Mouse (Mus musculus) limb, embryonic 15.5 days (tissue): Measurements from ENCODE around the gene Safb. TPM values are rescaled to one million over a fixed set of nuclear protein-coding genes. Genes with fewer than 3 reads are reported as not detected.

Source experiments
- ATAC-seq: fragments of 200-750 bp; cut with Nextera tagmentation; 2 replicates; pipeline ENCODE4 v1.8.0; 2017; ENCODE audit warnings: low read depth, moderate TSS enrichment; ENCODE audit not compliant: insufficient number of reproducible peaks, low FRiP score, low TSS enrichment
- H3K27ac ChIP-seq: fragments of 300-500 bp; sonication (generic); 2 replicates; pipeline ENCODE4 v1.5.1; 2015; ENCODE audit warnings: moderate library complexity, mild to moderate bottlenecking, inconsistent platforms
- H3K27me3 ChIP-seq: fragments of 300-500 bp; sonication (generic); 2 replicates; pipeline ENCODE4 v1.6.1; 2015; ENCODE audit warnings: inconsistent platforms
- H3K36me3 ChIP-seq: fragments of 300-500 bp; sonication (generic); 2 replicates; pipeline ENCODE4 v1.6.1; 2015; ENCODE audit warnings: inconsistent platforms
- H3K4me1 ChIP-seq: fragments of 300-500 bp; sonication (generic); 2 replicates; pipeline ENCODE4 v1.6.1; 2015; ENCODE audit warnings: inconsistent platforms
- H3K4me2 ChIP-seq: fragments of 300-500 bp; sonication (generic); 2 replicates; pipeline ENCODE4 v1.6.1; 2015; ENCODE audit warnings: mild to moderate bottlenecking, inconsistent platforms
- H3K4me3 ChIP-seq: fragments of 300-500 bp; sonication (generic); 2 replicates; pipeline ENCODE4 v1.5.1; 2015; ENCODE audit warnings: mild to moderate bottlenecking, inconsistent platforms
- H3K9ac ChIP-seq: fragments of 300-500 bp; sonication (generic); 2 replicates; pipeline ENCODE4 v1.6.1; 2015; ENCODE audit warnings: inconsistent platforms
- H3K9me3 ChIP-seq: fragments of 300-500 bp; sonication (generic); 2 replicates; pipeline ENCODE4 v1.6.1; 2016; ENCODE audit warnings: inconsistent platforms
- WGBS: fragments of 180-500 bp; shearing (Covaris S2); methylation state at CpG from one replicate; pipeline ENCODE4 v1.1.7; 2015; 5-methylcytosine and 5-hydroxymethylcytosine counted together
- polyA plus RNA-seq: library from polyadenylated mRNA; unstranded; fragments of >200 nt; fragmentation: Nextera tagmentation; extraction: Ambion mirVana; gene quantifications from 2 replicates; pipeline ENCODE4 v1.2.1, GENCODE M21; 2015

Gene Safb
- polyA plus RNA-seq, 1 experiment from 2014 or later: 80.6 TPM

GRCm38 (mm10) chr17:56566918-56567317 is 17.7 kb upstream of the Safb start:
- Histone ChIP-seq H3K9ac (no peak overlapping the region), H3K27me3 (no peaks in the 10 kb centered on the region), H3K4me2 (no peak overlapping the region), H3K4me1 (no peaks in the 10 kb centered on the region), H3K27ac (no peak overlapping the region), H3K9me3 (no peaks in the 10 kb centered on the region), H3K4me3 (no peak overlapping the region), H3K36me3 (peaks cover 100% of the 10 kb centered on the region)
- 91% methylated on average over 5 of the region's 5 CpGs for WGBS
- no peak for ATAC-seq

GRCm38 (mm10) chr17:56567370-56567769 is 17.3 kb upstream of the Safb start:
- no peak overlapping the region for H3K9ac ChIP-seq
- no peak overlapping the region for H3K27ac ChIP-seq
- WGBS: 94% methylated on average over 4 of the region's 4 CpGs
- no peak overlapping the region for H3K4me2 ChIP-seq
- no peaks in the 10 kb centered on the region for H3K27me3 ChIP-seq
- ATAC-seq: no peak
- H3K9me3 ChIP-seq: no peaks in the 10 kb centered on the region
- no peak overlapping the region for H3K4me3 ChIP-seq
- no peaks in the 10 kb centered on the region for H3K4me1 ChIP-seq
- peaks cover 100% of the 10 kb centered on the region for H3K36me3 ChIP-seq

GRCm38 (mm10) chr17:56570287-56570686 is 14.3 kb upstream of the Safb start:
- Histone ChIP-seq H3K36me3 (peaks cover 98% of the 10 kb centered on the region), H3K4me3 (no peak overlapping the region), H3K4me2 (no peak overlapping the region), H3K9ac (no peak overlapping the region), H3K27me3 (no peaks in the 10 kb centered on the region), H3K4me1 (no peaks in the 10 kb centered on the region), H3K9me3 (no peaks in the 10 kb centered on the region), H3K27ac (no peak overlapping the region)
- ATAC-seq: no peak
- WGBS: 93% methylated on average over 4 of the region's 4 CpGs

GRCm38 (mm10) chr17:56572154-56572553 is 12.5 kb upstream of the Safb start:
- peaks cover 91% of the 10 kb centered on the region for H3K36me3 ChIP-seq
- H3K4me3 ChIP-seq: no peak overlapping the region
- no peaks in the 10 kb centered on the region for H3K27me3 ChIP-seq
- no peak for ATAC-seq
- no peaks in the 10 kb centered on the region for H3K4me1 ChIP-seq
- no peak overlapping the region for H3K27ac ChIP-seq
- WGBS: 50% methylated on average over 1 of the region's 1 CpGs
- H3K9me3 ChIP-seq: no peaks in the 10 kb centered on the region
- H3K4me2 ChIP-seq: no peak overlapping the region
- no peak overlapping the region for H3K9ac ChIP-seq

- H3K4me2 ChIP-seq: no peak overlapping the region
Measured at GRCm38 (mm10) chr17:56572939-56573338, 11.7 kb upstream of the Safb start.

GRCm38 (mm10) chr17:56583071-56583470 is 1.6 kb upstream of the Safb start:
- H3K27me3 ChIP-seq: no peaks in the 10 kb centered on the region
- peak overlapping the region; percentile 95 for H3K4me3 ChIP-seq
- peaks cover 48% of the 10 kb centered on the region for H3K4me1 ChIP-seq
- no peaks in the 10 kb centered on the region for H3K9me3 ChIP-seq
- peak overlapping the region; percentile 77 for H3K4me2 ChIP-seq
- 80% methylated on average over 1 of the region's 1 CpGs for WGBS
- H3K27ac ChIP-seq: no peak overlapping the region
- H3K36me3 ChIP-seq: peaks cover 57% of the 10 kb centered on the region
- H3K9ac ChIP-seq: peak overlapping the region; percentile 88
- ATAC-seq: no peak

More at GRCm38 (mm10) chr17:56572939-56573338, 11.7 kb upstream of the Safb start:
- Histone ChIP-seq H3K4me1 (no peaks in the 10 kb centered on the region), H3K9me3 (no peaks in the 10 kb centered on the region), H3K9ac (no peak overlapping the region), H3K27ac (no peak overlapping the region), H3K4me3 (no peak overlapping the region), H3K36me3 (peaks cover 91% of the 10 kb centered on the region), H3K27me3 (no peaks in the 10 kb centered on the region)
- WGBS: 93% methylated on average over 3 of the region's 3 CpGs
- ATAC-seq: no peak

- Histone ChIP-seq H3K4me2 (peak overlapping the region; percentile 77), H3K27me3 (no peaks in the 10 kb centered on the region), H3K9ac (peak overlapping the region; percentile 88), H3K36me3 (peaks cover 57% of the 10 kb centered on the region), H3K4me1 (peaks cover 48% of the 10 kb centered on the region), H3K9me3 (no peaks in the 10 kb centered on the region), H3K27ac (peak overlapping the region; percentile 96), H3K4me3 (peak overlapping the region; percentile 95)
- 2% methylated on average over 33 of the region's 33 CpGs for WGBS
- no peak for ATAC-seq
Measured at GRCm38 (mm10) chr17:56583611-56584256, 891 bp upstream of the Safb start.

- H3K4me1 ChIP-seq: peaks cover 48% of the 10 kb centered on the region
- no peaks in the 10 kb centered on the region for H3K9me3 ChIP-seq
- under 1% methylated on average over 61 of the region's 61 CpGs for WGBS
- 0 out of 2 replicates have a peak, but pooled peaks have one; percentile 11 for ATAC-seq
- peak overlapping the region; percentile 95 for H3K27ac ChIP-seq
- H3K36me3 ChIP-seq: peaks cover 66% of the 10 kb centered on the region
- H3K9ac ChIP-seq: peak overlapping the region; percentile 78
- H3K27me3 ChIP-seq: no peaks in the 10 kb centered on the region
- peak overlapping the region; percentile 63 for H3K4me2 ChIP-seq
- peak overlapping the region; percentile 95 for H3K4me3 ChIP-seq
Measured at GRCm38 (mm10) chr17:56585171-56585821, 671 bp downstream of the Safb start.

GRCm38 (mm10) chr17:56587773-56588172 is 3.1 kb downstream of the Safb start:
- ATAC-seq: no peak
- Histone ChIP-seq H3K4me1 (peaks cover 38% of the 10 kb centered on the region), H3K27ac (no peak overlapping the region), H3K4me3 (no peak overlapping the region), H3K4me2 (0 out of 2 replicates have a peak overlapping the region, but pooled peaks have one; percentile 5), H3K27me3 (no peaks in the 10 kb centered on the region), H3K9ac (no peak overlapping the region), H3K9me3 (no peaks in the 10 kb centered on the region), H3K36me3 (peaks cover 62% of the 10 kb centered on the region)
- 78% methylated on average over 1 of the region's 1 CpGs for WGBS

GRCm38 (mm10) chr17:56588921-56589320 is 4.3 kb downstream of the Safb start:
- H3K36me3 ChIP-seq: peaks cover 73% of the 10 kb centered on the region
- ATAC-seq: no peak
- no peak overlapping the region for H3K9ac ChIP-seq
- peaks cover 32% of the 10 kb centered on the region for H3K4me1 ChIP-seq
- no peaks in the 10 kb centered on the region for H3K9me3 ChIP-seq
- H3K27ac ChIP-seq: no peak overlapping the region
- no peak overlapping the region for H3K4me2 ChIP-seq
- no peak overlapping the region for H3K4me3 ChIP-seq
- WGBS: 94% methylated on average over 4 of the region's 4 CpGs
- H3K27me3 ChIP-seq: no peaks in the 10 kb centered on the region

GRCm38 (mm10) chr17:56592553-56592952 is 7.9 kb downstream of the Safb start:
- Histone ChIP-seq H3K4me1 (peaks cover 14% of the 10 kb centered on the region), H3K4me2 (no peak overlapping the region), H3K4me3 (no peak overlapping the region), H3K9ac (no peak overlapping the region), H3K27me3 (no peaks in the 10 kb centered on the region), H3K27ac (0 out of 2 replicates have a peak overlapping the region, but pooled peaks have one; percentile 5), H3K36me3 (peaks cover 96% of the 10 kb centered on the region), H3K9me3 (no peaks in the 10 kb centered on the region)
- ATAC-seq: peak; percentile 35; the same call in 1 of the 2 replicates

- Histone ChIP-seq H3K4me1 (0 out of 2 replicates have a peak, but pooled peaks cover 11% of the 10 kb centered on the region), H3K36me3 (peaks cover 92% of the 10 kb centered on the region), H3K27ac (no peak overlapping the region), H3K4me2 (no peak overlapping the region), H3K9me3 (no peaks in the 10 kb centered on the region), H3K9ac (no peak overlapping the region), H3K27me3 (no peaks in the 10 kb centered on the region), H3K4me3 (no peak overlapping the region)
- ATAC-seq: peak; percentile 50; the same call in 1 of the 2 replicates
- 85% methylated on average over 8 of the region's 8 CpGs for WGBS
Measured at GRCm38 (mm10) chr17:56593527-56594271, 9.1 kb downstream of the Safb start.
